Mouse (Mus musculus) stomach, embryonic 16.5 days (tissue): ENCODE measurements at regions not wholly inside any gene's neighbourhood (a gene's known extent, or its start where the extent isn't known, plus 50 kb on each side); places are given as distances from the start of the nearest gene placed in this dataset.

Experiments
- ATAC-seq: fragments of 200-750 bp; cut with Nextera tagmentation; 2 replicates; pipeline ENCODE4 v1.8.0; 2017; ENCODE audit warnings: moderate number of reproducible peaks, moderate TSS enrichment; ENCODE audit not compliant: insufficient read depth, low FRiP score
- H3K27ac ChIP-seq: fragments of 300-500 bp; sonication (generic); 2 replicates; pipeline ENCODE4 v1.5.1; 2014; ENCODE audit warnings: low read length
- H3K27me3 ChIP-seq: fragments of 300-500 bp; sonication (generic); 2 replicates; pipeline ENCODE4 v1.6.1; 2014; ENCODE audit warnings: low read length, control low read depth, mixed read lengths; ENCODE audit not compliant: control insufficient read depth, insufficient read depth
- H3K36me3 ChIP-seq: fragments of 300-500 bp; sonication (generic); 2 replicates; pipeline ENCODE4 v1.6.1; 2014; ENCODE audit warnings: low read length; ENCODE audit not compliant: control insufficient read depth, insufficient read depth
- H3K4me1 ChIP-seq: fragments of 300-500 bp; sonication (generic); 2 replicates; pipeline ENCODE4 v1.6.1; 2014; ENCODE audit warnings: low read length, control low read depth, mixed read lengths; ENCODE audit not compliant: control insufficient read depth, insufficient read depth
- H3K4me2 ChIP-seq: fragments of 300-500 bp; sonication (generic); 2 replicates; pipeline ENCODE4 v1.6.1; 2014; ENCODE audit warnings: low read depth, low read length, mixed read lengths
- H3K4me3 ChIP-seq: fragments of 300-500 bp; sonication (generic); replicated peaks from 2 replicates; pipeline ENCODE4 v1.5.1; 2014; ENCODE audit warnings: mild to moderate bottlenecking, low read length
- H3K9ac ChIP-seq: fragments of 300-500 bp; sonication (generic); 2 replicates; pipeline ENCODE4 v1.6.1; 2014; ENCODE audit warnings: low read length
- H3K9me3 ChIP-seq: fragments of 300-500 bp; sonication (generic); replicated peaks from 2 replicates; pipeline ENCODE4 v1.6.1; 2016; ENCODE audit warnings: low read length, control low read depth; ENCODE audit not compliant: control insufficient read depth
- WGBS: fragments of 180-500 bp; shearing (Covaris S2); extraction: QIAGEN DNeasy Blood & Tissue Kit; methylation state at CpG from one replicate; pipeline ENCODE4 v1.1.7; 2014; 5-methylcytosine and 5-hydroxymethylcytosine counted together

DNA sequence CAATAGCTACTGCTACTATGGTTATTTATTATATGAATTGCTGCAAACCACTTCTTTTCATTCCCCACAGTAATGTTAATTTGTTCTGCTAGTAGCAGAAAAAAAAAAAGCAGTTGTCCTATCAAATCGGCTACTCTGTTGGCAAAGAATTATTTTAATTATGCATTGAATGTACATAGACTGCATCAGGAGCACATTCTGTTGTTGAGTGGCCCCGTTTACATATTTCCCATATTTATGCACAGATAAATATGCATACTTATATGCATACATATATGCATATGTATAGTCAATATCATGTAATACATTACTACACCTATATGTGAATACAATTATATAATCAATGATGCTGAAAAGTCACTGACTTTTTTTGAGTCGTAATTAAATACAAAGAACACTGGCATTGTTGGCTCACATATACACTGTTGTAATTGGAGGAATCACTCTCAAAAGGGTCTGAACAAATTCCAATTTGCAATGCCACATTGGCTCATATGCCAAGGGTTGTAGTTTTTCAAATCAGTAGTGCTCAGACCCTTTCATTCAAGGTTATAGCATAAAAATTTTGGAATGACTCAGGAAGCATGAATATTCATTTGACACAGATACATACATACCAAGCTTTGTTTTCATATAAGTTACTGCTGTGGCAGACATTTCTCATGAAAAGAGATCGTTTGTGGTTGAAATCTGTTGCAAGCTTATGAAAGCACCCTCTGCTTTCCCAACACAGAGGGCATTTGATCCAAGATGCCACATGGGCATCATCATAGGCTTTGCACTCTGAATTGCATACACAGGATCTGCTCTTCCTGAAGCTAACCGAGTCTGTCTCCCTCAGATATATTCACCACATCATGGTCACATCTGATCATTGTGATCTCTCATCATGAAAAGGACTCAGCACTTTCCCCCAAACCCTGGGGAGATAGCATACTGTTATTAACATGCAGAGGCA is 1030.6 kb upstream of the Map3k7 start:
- H3K4me2 ChIP-seq = no peak overlapping the region
- H3K27ac ChIP-seq = no peak overlapping the region
- H3K9me3 ChIP-seq = no peaks in the 10 kb centered on the region
- no peak overlapping the region for H3K9ac ChIP-seq
- H3K36me3 ChIP-seq = no peaks in the 10 kb centered on the region
- H3K4me1 ChIP-seq = no peaks in the 10 kb centered on the region
- ATAC-seq = no peak
- no peak overlapping the region for H3K4me3 ChIP-seq
- WGBS = 78% methylated on average over 5 of the region's 5 CpGs
- H3K27me3 ChIP-seq = no peaks in the 10 kb centered on the region

DNA sequence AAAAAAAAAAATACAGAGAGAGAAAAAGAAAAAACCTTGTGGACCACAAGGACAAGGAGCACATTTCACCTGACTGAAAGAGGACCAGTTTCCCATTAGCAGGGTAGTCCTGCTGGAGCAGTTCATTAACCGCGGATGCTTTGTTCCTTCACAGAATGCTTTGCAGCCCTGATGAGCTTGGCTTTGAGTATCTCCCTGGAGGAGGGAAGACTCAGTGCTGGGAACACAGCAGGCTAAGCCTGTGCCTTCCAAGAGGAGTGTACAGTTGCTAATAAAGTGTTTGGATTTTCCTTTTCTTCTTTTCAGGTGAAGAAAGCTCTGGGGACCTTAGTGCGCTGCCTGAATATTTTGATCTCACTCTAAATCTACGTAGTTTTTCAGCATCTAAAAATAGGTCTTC is 980.3 kb upstream of the Map3k7 start:
- Histone ChIP-seq H3K9me3 (no peaks in the 10 kb centered on the region), H3K4me3 (no peak overlapping the region), H3K4me2 (no peak overlapping the region), H3K36me3 (no peaks in the 10 kb centered on the region), H3K4me1 (no peaks in the 10 kb centered on the region), H3K9ac (no peak overlapping the region), H3K27ac (no peak overlapping the region), H3K27me3 (no peaks in the 10 kb centered on the region)
- ATAC-seq = no peak
- 87% methylated on average over 4 of the region's 4 CpGs for WGBS

DNA sequence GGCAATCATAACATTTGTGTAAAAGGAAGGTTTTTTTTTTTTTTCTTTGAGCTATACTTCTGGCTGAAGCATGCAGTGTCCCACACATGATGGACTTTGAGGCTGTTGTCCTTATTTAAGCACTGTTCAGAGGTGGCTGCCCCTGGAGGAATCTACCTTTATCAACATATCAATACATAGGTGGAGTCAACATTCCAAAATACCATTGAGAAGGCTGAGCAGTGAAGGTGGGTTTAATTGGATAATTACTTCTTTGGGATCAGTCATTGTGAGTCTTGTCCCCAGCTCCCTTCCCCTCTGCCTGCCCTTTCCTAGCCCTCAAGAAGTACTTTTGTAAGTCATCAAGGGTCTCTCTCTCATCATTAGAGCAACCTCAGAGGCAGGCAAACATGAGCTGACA is 951.9 kb upstream of the Map3k7 start:
- ATAC-seq = no peak
- Histone ChIP-seq H3K4me2 (no peak overlapping the region), H3K27me3 (no peaks in the 10 kb centered on the region), H3K4me1 (no peaks in the 10 kb centered on the region), H3K4me3 (no peak overlapping the region), H3K9ac (no peak overlapping the region), H3K27ac (no peak overlapping the region), H3K9me3 (no peaks in the 10 kb centered on the region), H3K36me3 (no peaks in the 10 kb centered on the region)

DNA sequence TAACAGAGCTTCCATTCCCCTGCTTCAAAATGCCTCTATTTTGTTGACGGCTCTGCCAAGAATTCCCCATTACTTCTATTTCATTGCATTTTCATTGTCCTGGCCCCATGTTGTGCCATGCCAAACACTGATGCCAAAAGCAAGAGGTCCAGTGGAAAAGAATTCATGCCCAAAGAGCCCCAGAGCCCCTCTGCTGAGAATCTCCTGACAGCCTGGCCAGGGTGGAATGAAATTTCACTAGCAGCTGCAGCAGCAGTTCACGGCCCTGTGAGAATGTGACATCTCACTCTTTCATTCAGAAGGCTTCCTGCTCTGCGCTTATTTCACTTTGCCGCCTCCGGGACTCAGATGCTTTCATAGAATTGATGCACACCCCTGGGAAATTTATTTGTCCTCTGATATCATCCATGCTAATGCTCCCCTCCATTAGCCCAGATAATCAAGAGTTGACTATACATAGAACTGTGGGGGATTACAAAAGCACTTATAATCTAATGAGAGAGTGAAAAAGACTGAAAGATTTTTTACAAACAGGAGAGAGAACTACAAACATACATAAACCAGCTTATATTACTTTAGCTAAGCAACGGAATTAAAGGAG is 911.7 kb upstream of the Map3k7 start:
- Histone ChIP-seq H3K27me3 (no peaks in the 10 kb centered on the region), H3K9ac (no peak overlapping the region), H3K4me1 (no peaks in the 10 kb centered on the region), H3K9me3 (no peaks in the 10 kb centered on the region), H3K27ac (no peak overlapping the region), H3K4me3 (no peak overlapping the region), H3K4me2 (no peak overlapping the region), H3K36me3 (no peaks in the 10 kb centered on the region)
- ATAC-seq = no peak
- WGBS = 79% methylated on average over 6 of the region's 6 CpGs

DNA sequence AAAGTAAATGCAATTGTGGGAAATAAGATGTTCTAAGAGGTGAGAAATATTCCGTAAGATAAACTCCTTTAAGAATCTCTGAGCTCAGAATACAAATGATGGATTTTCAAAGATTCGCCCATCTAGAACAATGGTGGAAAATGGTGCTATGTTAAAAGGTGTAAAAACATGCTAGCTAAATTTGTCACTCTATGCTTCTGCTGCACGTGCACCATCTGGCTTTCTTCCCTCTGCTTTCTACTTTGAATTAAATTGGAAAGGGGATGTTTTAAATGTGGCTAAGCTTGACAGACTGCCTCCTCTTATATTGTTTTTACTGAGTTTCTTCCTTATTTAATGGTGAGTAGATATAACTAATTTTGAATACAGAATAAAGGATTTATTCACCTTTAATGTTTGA is 887.7 kb upstream of the Map3k7 start:
- Histone ChIP-seq H3K4me2 (no peak overlapping the region), H3K27me3 (no peaks in the 10 kb centered on the region), H3K4me3 (no peak overlapping the region), H3K36me3 (no peaks in the 10 kb centered on the region), H3K9ac (no peak overlapping the region), H3K27ac (no peak overlapping the region), H3K9me3 (no peaks in the 10 kb centered on the region), H3K4me1 (no peaks in the 10 kb centered on the region)
- ATAC-seq = no peak
- 77% methylated on average over 3 of the region's 3 CpGs for WGBS

DNA sequence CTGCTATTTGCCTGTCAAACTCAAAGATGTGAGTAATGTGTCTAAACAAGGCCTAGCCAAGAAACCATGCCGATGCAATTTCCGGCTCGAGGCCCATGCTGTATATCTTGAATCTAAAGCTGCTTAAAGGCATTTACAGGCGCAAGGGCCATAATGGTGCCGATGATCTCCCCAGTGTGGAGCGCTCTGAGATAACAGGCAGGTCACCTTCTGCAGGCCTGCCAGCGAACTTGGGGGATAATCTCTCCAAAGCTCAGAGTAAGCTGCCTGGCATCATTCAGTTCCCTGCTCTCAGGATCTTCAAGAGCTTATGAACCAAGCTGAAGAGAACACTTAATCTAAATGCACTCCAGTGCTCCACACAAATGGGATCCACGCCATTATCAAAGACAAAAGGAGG is 842.3 kb upstream of the Map3k7 start:
- no peak overlapping the region for H3K4me3 ChIP-seq
- H3K4me2 ChIP-seq = no peak overlapping the region
- no peak overlapping the region for H3K27ac ChIP-seq
- no peak overlapping the region for H3K9ac ChIP-seq
- 69% methylated on average over 8 of the region's 8 CpGs for WGBS
- no peaks in the 10 kb centered on the region for H3K27me3 ChIP-seq
- no peaks in the 10 kb centered on the region for H3K4me1 ChIP-seq
- H3K36me3 ChIP-seq = no peaks in the 10 kb centered on the region
- ATAC-seq = no peak
- H3K9me3 ChIP-seq = no peaks in the 10 kb centered on the region

DNA sequence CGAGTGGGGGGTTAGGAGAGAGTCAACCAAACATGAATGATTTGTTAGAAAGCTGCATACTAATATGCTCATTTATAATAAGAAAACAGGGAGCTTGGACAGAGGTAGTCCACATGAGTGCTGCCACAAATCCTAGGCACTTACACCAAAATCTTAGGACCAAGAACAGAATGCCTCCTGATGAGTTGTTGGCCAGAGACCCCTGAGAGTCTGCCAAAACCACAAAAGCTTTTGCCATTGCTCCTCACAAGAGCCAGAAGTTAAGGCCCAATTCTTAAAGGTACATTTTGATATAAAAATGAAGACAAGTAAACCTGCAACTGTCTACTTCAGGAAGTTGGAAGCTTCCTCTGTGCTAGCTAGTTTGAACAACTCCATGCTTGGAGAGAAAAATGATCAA is 820.7 kb upstream of the Map3k7 start:
- no peak overlapping the region for H3K4me3 ChIP-seq
- H3K9me3 ChIP-seq = no peaks in the 10 kb centered on the region
- no peaks in the 10 kb centered on the region for H3K4me1 ChIP-seq
- H3K4me2 ChIP-seq = no peak overlapping the region
- 48% methylated on average over 1 of the region's 1 CpGs for WGBS
- no peak overlapping the region for H3K9ac ChIP-seq
- H3K36me3 ChIP-seq = no peaks in the 10 kb centered on the region
- H3K27ac ChIP-seq = no peak overlapping the region
- ATAC-seq = no peak
- no peaks in the 10 kb centered on the region for H3K27me3 ChIP-seq

DNA sequence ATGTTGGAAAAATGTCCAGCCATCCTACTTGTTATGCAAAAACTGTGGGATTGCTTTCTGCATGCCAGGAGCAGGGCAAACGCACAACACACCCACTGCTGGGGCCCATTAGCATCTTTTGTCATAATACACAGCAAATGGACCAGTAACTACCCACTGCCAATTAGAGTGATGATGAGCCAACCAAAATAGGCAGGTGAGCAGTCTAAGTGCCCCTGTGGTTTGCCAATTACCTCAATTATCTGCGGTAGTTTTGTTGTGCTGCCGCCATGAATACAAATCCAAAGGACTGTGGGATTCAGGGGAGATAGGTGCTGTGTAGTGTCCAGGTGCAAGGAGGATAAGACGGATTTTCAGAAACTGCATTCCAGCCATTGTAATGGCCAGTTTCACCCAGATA is 796.5 kb upstream of the Map3k7 start:
- no peak overlapping the region for H3K9ac ChIP-seq
- no peak overlapping the region for H3K4me3 ChIP-seq
- H3K27ac ChIP-seq = no peak overlapping the region
- no peaks in the 10 kb centered on the region for H3K27me3 ChIP-seq
- H3K4me1 ChIP-seq = no peaks in the 10 kb centered on the region
- H3K36me3 ChIP-seq = no peaks in the 10 kb centered on the region
- 80% methylated on average over 4 of the region's 4 CpGs for WGBS
- no peak overlapping the region for H3K4me2 ChIP-seq
- no peaks in the 10 kb centered on the region for H3K9me3 ChIP-seq
- ATAC-seq = no peak

DNA sequence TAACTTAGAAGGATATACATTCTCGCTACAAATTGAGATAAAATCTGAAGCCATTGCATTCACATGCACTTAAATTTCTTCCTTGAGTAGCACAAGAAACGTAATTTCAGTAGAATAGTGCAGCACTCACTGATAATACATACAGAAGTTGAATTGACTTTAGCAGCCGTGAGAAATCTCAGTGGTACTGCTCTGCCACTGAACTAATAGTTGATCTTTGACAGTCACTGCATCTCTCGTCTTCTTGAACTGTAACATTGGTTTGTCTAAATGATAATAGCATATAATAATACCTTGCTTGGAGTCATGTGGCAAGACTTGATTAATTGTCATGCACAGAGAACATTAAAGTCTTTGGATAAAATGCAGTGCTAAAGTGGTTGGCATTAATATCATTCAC is 795.5 kb upstream of the Map3k7 start:
- no peak overlapping the region for H3K4me3 ChIP-seq
- no peaks in the 10 kb centered on the region for H3K9me3 ChIP-seq
- no peak overlapping the region for H3K4me2 ChIP-seq
- no peak overlapping the region for H3K9ac ChIP-seq
- H3K27me3 ChIP-seq = no peaks in the 10 kb centered on the region
- no peaks in the 10 kb centered on the region for H3K36me3 ChIP-seq
- H3K27ac ChIP-seq = no peak overlapping the region
- 71% methylated on average over 4 of the region's 4 CpGs for WGBS
- ATAC-seq = no peak
- H3K4me1 ChIP-seq = no peaks in the 10 kb centered on the region
